Mouse (Mus musculus): Measurements from ENCODE around the gene Ap1s1.

DNA sequence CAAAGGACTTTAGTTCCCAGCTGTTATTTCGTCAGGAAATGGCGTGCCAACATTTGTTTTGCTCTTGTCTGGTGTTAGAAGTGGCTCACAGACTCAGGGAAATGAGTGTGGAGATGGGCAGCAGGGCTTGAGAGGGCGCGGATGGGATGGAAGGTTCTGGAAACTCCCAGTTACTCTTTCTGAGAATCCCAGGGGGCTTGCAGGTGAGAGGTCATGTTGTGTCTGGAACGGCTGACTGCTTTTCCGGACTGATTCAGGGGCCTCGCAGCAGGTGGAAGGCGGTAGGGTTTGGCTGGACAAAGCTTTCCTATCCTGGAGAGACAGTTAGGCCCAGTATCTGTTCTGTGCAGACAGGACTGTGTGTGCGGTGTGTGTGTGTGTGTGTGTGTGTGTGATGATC, 47.8 kb upstream of the Ap1s1 start:
- no peak for TF ChIP-seq CTCF (IDR thresholded peaks at IDR 0.05; ENCODE audit: control insufficient read depth, insufficient read depth, low read length)
- TF ChIP-seq POLR2A (IDR thresholded peaks at IDR 0.05; ENCODE audit: borderline replicate concordance, control insufficient read depth, low read depth, low read length), result no peak
